Mouse (Mus musculus): ENCODE measurements at regions not wholly inside any gene's neighbourhood (a gene's known extent, or its start where the extent isn't known, plus 50 kb on each side); places are given as distances from the start of the nearest gene placed in this dataset.

- H3K4me2 ChIP-seq, result no peak overlapping the region
- no peak for ATAC-seq (ENCODE audit: borderline replicate concordance, extremely low read depth, low FRiP score, low TSS enrichment)
- WGBS, result 48% methylated on average over 21 of the region's 21 CpGs
Observed at GRCm38 (mm10) chr9:61583281-61584072, 211.3 kb downstream of the Tle3 start.

DNA sequence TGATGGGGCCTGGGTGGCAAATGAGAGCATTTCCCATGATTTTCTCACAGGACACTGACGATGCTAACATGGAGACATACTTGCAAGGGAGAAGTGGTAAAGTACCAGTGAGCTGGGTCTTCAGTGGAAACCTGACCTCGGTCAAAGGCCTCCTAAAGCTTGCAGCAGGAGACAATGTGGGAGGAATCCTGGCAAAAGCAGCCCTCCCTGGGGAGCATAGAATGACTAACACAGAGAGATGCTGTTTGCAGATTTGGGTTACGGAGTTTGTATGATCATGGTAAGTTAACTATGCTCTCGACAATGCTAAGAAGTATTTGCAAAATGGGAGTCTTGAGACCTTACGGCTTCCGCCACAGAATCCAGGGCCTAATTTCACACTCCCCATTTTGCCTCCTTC is 208.9 kb downstream of the Tle3 start:
- WGBS, result 82% methylated on average over 6 of the region's 6 CpGs
- no peak overlapping the region for H3K27ac ChIP-seq
- H3K4me2 ChIP-seq, result no peak overlapping the region
- ATAC-seq (ENCODE audit: borderline replicate concordance, extremely low read depth, low FRiP score, low TSS enrichment), result no peak
- no peaks in the 10 kb centered on the region for H3K27me3 ChIP-seq
- H3K4me3 ChIP-seq, result no peak overlapping the region
- H3K36me3 ChIP-seq, result no peaks in the 10 kb centered on the region
- H3K9ac ChIP-seq, result no peak overlapping the region
- H3K4me1 ChIP-seq, result no peaks in the 10 kb centered on the region
- no peaks in the 10 kb centered on the region for H3K9me3 ChIP-seq

More at GRCm38 (mm10) chr9:61583281-61584072, 211.3 kb downstream of the Tle3 start:
- Histone ChIP-seq H3K27me3 (no peaks in the 10 kb centered on the region), H3K9ac (no peak overlapping the region), H3K27ac (no peak overlapping the region), H3K4me3 (no peak overlapping the region), H3K4me1 (no peaks in the 10 kb centered on the region), H3K9me3 (no peaks in the 10 kb centered on the region), H3K36me3 (no peaks in the 10 kb centered on the region)

DNA sequence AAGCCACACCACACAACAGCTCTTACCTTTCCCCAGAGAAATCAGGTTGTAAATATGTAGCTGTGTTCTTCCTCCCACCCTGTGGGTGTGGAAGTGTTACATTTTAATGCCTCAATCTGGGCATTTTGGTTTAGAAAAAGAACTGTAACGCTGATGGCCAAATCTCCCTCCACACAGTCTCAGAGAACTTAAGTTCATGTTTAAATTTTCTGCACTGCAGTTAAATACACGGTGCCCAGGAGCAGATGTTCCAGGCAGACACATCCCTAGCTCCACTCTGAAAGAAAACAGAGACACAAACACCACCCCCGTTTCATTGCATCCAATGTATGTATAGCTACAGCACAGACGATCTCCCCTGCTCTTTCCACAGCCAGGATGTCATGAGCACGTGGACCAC is 206.1 kb downstream of the Tle3 start:
- H3K27ac ChIP-seq, result no peak overlapping the region
- no peaks in the 10 kb centered on the region for H3K9me3 ChIP-seq
- no peak overlapping the region for H3K4me3 ChIP-seq
- no peaks in the 10 kb centered on the region for H3K4me1 ChIP-seq
- no peak overlapping the region for H3K9ac ChIP-seq
- H3K27me3 ChIP-seq, result 0 out of 2 replicates have a peak, but pooled peaks cover 4% of the 10 kb centered on the region
- no peaks in the 10 kb centered on the region for H3K36me3 ChIP-seq
- H3K4me2 ChIP-seq, result no peak overlapping the region
- ATAC-seq (ENCODE audit: borderline replicate concordance, extremely low read depth, low FRiP score, low TSS enrichment), result no peak
- 65% methylated on average over 5 of the region's 5 CpGs for WGBS

- no peak for ATAC-seq (ENCODE audit: borderline replicate concordance, extremely low read depth, low FRiP score, low TSS enrichment)
- Histone ChIP-seq H3K4me1 (no peaks in the 10 kb centered on the region), H3K9ac (no peak overlapping the region), H3K9me3 (no peaks in the 10 kb centered on the region), H3K4me3 (no peak overlapping the region), H3K36me3 (no peaks in the 10 kb centered on the region), H3K27ac (no peak overlapping the region), H3K4me2 (no peak overlapping the region), H3K27me3 (0 out of 2 replicates have a peak, but pooled peaks cover 4% of the 10 kb centered on the region)
- 44% methylated on average over 21 of the region's 21 CpGs for WGBS
Observed at GRCm38 (mm10) chr9:61573634-61574359, 201.6 kb downstream of the Tle3 start.

DNA sequence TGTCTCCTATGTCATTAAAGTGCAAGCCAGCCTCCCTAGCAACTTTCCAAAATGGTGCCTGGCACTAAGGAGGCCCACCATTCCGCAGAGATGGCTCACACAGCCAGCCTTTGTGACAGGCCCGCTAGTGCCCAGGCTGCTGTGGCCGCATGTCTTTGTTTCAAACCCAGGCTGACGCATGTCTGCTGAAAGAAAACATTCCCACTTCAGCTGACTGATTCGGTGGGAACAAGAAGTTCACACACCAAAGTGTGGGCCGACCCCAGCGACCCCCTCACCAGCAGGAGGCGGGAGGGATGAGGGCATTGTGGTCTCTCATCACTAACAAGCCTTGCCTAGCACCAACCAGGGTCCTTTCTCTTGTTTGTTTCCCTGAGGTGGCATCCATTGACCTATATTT is 190.9 kb downstream of the Tle3 start:
- 48% methylated on average over 8 of the region's 8 CpGs for WGBS

DNA sequence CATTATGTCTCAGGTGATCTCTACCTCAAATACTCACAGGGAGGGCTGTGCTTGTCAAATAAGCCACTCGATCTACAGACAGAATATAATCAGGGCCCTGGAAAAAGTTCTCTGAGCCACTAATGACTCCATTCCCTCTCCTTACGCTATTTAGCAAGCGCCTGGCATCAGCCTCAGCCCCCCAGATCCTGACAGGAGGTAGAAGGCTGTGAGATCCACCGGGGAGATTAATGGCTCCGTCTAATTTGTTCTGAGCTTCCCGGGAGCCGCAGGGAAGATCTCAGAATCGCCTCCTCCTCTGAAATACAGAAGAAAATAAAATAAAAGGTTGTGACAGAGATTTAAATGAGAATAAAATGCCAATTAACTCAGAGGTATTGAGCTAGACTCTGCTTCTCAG is 189.4 kb downstream of the Tle3 start:
- H3K9me3 ChIP-seq, result no peaks in the 10 kb centered on the region
- no peaks in the 10 kb centered on the region for H3K4me1 ChIP-seq
- no peak overlapping the region for H3K9ac ChIP-seq
- H3K27ac ChIP-seq, result no peak overlapping the region
- H3K4me2 ChIP-seq, result no peak overlapping the region
- H3K4me3 ChIP-seq, result no peak overlapping the region
- H3K27me3 ChIP-seq, result peaks cover 9% of the 10 kb centered on the region; the same call in 1 of the 2 replicates
- WGBS, result 36% methylated on average over 8 of the region's 8 CpGs
- no peaks in the 10 kb centered on the region for H3K36me3 ChIP-seq
- no peak for ATAC-seq (ENCODE audit: borderline replicate concordance, extremely low read depth, low FRiP score, low TSS enrichment)

More for the DNA sequence above, 190.9 kb downstream of the Tle3 start:
- no peaks in the 10 kb centered on the region for H3K36me3 ChIP-seq
- no peaks in the 10 kb centered on the region for H3K4me1 ChIP-seq
- H3K4me3 ChIP-seq, result no peak overlapping the region
- H3K9me3 ChIP-seq, result no peaks in the 10 kb centered on the region
- no peak overlapping the region for H3K9ac ChIP-seq
- no peak for ATAC-seq (ENCODE audit: borderline replicate concordance, extremely low read depth, low FRiP score, low TSS enrichment)
- H3K27ac ChIP-seq, result no peak overlapping the region
- H3K27me3 ChIP-seq, result peaks cover 9% of the 10 kb centered on the region; the same call in 1 of the 2 replicates
- no peak overlapping the region for H3K4me2 ChIP-seq

DNA sequence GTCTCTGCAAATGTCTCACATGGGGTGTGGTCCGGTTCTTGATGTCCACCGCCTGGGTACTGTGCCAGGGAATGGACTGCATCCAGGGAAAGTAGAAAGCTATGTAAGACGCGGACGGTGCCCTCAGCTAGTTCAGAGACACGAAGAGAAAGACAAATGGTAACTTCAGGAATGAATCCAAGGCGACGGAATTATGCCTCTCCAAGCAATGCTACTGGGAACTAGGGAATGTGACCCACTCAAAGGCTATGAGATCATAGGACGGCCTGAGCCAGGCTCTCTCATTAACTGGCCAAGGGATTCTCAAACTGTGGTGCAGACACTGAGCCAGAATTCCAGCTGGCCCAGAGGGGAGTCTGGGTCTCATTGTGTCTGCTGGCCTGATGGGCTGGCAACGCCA is 186.5 kb downstream of the Tle3 start:
- ATAC-seq (ENCODE audit: borderline replicate concordance, extremely low read depth, low FRiP score, low TSS enrichment), result no peak
- Histone ChIP-seq H3K9me3 (no peaks in the 10 kb centered on the region), H3K27ac (no peak overlapping the region), H3K27me3 (peaks cover 9% of the 10 kb centered on the region; the same call in 1 of the 2 replicates), H3K9ac (no peak overlapping the region), H3K4me2 (no peak overlapping the region), H3K4me1 (no peaks in the 10 kb centered on the region), H3K36me3 (no peaks in the 10 kb centered on the region), H3K4me3 (no peak overlapping the region)
- WGBS, result 69% methylated on average over 10 of the region's 10 CpGs

- H3K9ac ChIP-seq, result no peak overlapping the region
- H3K4me2 ChIP-seq, result no peak overlapping the region
- H3K27me3 ChIP-seq, result peaks cover 5% of the 10 kb centered on the region; the same call in 1 of the 2 replicates
- no peaks in the 10 kb centered on the region for H3K36me3 ChIP-seq
- no peak for ATAC-seq (ENCODE audit: borderline replicate concordance, extremely low read depth, low FRiP score, low TSS enrichment)
- WGBS, result 81% methylated on average over 7 of the region's 7 CpGs
- H3K27ac ChIP-seq, result no peak overlapping the region
- no peaks in the 10 kb centered on the region for H3K9me3 ChIP-seq
- no peaks in the 10 kb centered on the region for H3K4me1 ChIP-seq
- no peak overlapping the region for H3K4me3 ChIP-seq
Observed at GRCm38 (mm10) chr9:61557025-61557424, 184.9 kb downstream of the Tle3 start.

DNA sequence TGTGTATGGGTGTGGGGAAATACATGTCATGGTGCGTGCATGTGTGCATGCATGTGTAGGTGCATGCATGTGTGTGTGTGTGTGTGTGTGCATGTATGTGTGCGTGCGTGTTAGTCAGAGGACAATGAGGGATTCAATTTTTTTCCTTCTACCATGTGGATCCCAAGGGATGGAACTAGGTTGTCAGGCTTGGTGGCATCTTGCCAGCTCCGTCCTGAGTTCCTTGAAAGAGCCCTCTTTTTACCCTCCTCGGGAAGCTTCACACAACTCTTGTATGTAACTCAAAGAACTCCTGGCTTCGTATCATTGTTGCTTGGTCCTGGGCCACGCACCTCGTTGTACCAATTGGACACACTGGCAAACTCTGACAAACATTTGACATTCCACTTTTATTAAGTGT is 183.0 kb downstream of the Tle3 start:
- H3K4me3 ChIP-seq, result no peak overlapping the region
- no peaks in the 10 kb centered on the region for H3K36me3 ChIP-seq
- H3K9me3 ChIP-seq, result no peaks in the 10 kb centered on the region
- H3K4me1 ChIP-seq, result no peaks in the 10 kb centered on the region
- no peak overlapping the region for H3K9ac ChIP-seq
- 82% methylated on average over 8 of the region's 8 CpGs for WGBS
- H3K4me2 ChIP-seq, result no peak overlapping the region
- no peaks in the 10 kb centered on the region; the same call in 1 of the 2 replicates for H3K27me3 ChIP-seq
- ATAC-seq (ENCODE audit: borderline replicate concordance, extremely low read depth, low FRiP score, low TSS enrichment), result no peak
- H3K27ac ChIP-seq, result no peak overlapping the region

- WGBS, result 73% methylated on average over 7 of the region's 7 CpGs
- Histone ChIP-seq H3K4me2 (no peak overlapping the region), H3K9ac (no peak overlapping the region), H3K27ac (no peak overlapping the region), H3K9me3 (no peaks in the 10 kb centered on the region), H3K4me3 (no peak overlapping the region), H3K36me3 (no peaks in the 10 kb centered on the region), H3K27me3 (no peaks in the 10 kb centered on the region; the same call in 1 of the 2 replicates), H3K4me1 (no peaks in the 10 kb centered on the region)
- no peak for ATAC-seq (ENCODE audit: borderline replicate concordance, extremely low read depth, low FRiP score, low TSS enrichment)
Observed at GRCm38 (mm10) chr9:61554611-61555010, 182.4 kb downstream of the Tle3 start.

GRCm38 (mm10) chr9:61553626-61554025 is 181.5 kb downstream of the Tle3 start:
- ATAC-seq (ENCODE audit: borderline replicate concordance, extremely low read depth, low FRiP score, low TSS enrichment), result no peak
- Histone ChIP-seq H3K9ac (no peak overlapping the region), H3K4me1 (no peaks in the 10 kb centered on the region), H3K9me3 (no peaks in the 10 kb centered on the region), H3K27ac (no peak overlapping the region), H3K4me2 (no peak overlapping the region), H3K36me3 (no peaks in the 10 kb centered on the region), H3K27me3 (no peaks in the 10 kb centered on the region; the same call in 1 of the 2 replicates), H3K4me3 (no peak overlapping the region)
- WGBS, result 77% methylated on average over 5 of the region's 5 CpGs

DNA sequence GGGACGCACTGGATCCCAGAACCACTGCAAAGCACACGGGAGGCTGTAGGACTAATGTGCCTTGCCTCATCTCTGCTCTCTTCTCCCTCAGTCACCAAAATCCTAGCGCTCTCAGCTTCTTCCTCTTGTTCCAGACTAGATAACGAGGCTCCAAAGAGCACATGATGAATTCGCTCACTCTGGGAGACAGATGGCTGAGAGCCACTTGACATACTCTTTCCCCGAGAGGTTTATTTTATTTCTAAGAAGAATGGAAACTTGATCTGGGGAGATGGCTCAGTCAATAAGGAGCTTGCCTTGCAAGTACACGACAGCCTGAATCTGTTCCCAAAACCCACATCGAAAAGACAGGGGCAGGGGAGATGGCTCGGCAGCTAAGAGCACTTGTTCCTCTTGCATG is 179.2 kb downstream of the Tle3 start:
- no peaks in the 10 kb centered on the region for H3K9me3 ChIP-seq
- no peak overlapping the region for H3K4me3 ChIP-seq
- no peaks in the 10 kb centered on the region for H3K4me1 ChIP-seq
- H3K27ac ChIP-seq, result no peak overlapping the region
- ATAC-seq (ENCODE audit: borderline replicate concordance, extremely low read depth, low FRiP score, low TSS enrichment), result no peak
- no peak overlapping the region for H3K9ac ChIP-seq
- H3K36me3 ChIP-seq, result no peaks in the 10 kb centered on the region
- 24% methylated on average over 9 of the region's 9 CpGs for WGBS
- H3K4me2 ChIP-seq, result no peak overlapping the region
- no peaks in the 10 kb centered on the region; the same call in 1 of the 2 replicates for H3K27me3 ChIP-seq
